8 mouse cellular contexts compared by ENCODE assay signal in the genomic region with DNA sequence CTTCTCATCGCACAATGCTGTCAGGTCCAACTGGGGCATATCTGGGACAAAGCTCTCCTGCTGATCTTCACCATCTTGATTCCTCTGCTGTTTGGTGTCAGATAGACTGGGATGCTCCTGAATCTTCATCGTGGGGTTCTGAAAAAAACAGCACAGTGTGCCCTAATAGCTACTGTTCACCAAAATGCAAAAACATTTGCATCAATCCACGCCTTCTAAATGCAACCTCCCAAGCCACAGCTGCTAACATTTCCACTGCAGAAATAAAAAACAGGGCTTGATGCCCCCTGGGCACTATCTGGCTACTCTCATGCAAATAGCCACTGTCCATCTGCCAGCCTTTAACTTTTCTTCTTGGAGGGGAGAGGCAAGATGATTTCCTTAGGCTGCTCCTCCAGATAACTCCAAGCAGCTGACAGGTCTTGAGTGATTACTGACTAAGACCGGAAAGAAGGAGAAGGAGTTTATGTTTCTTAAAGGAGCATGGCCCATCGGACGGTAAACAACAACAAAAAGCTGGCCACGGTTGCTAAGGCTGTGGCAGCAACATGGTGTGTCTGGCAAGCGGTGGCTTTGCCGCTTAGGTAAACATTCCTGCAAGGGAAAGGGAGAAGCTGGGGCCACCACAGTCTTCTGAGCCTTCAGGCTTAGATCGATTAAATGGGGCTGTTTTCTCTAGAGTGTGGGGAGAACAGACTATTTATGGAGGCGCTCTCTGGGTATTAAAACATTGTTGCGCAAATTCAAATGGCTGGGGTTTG. TPM values are rescaled to one million over a fixed set of nuclear protein-coding genes. Genes with fewer than 3 reads are reported as not detected.
DNase-seq lines count a peak whose midpoint lies in the region; ATAC-seq and TF ChIP-seq lines count a peak whose summit lies in the region.

No protein-coding gene starts in this region.

- no peak overlapping the region for H3K4me3 ChIP-seq in left cerebral cortex, adult 2 months
- H3K4me3 ChIP-seq in hindbrain, embryonic 11.5 days (ENCODE audit: low read depth, low read length): no peak overlapping the region
- H3K4me3 ChIP-seq in neural tube, embryonic 11.5 days (ENCODE audit: low read depth, low read length): no peak overlapping the region
- no peak overlapping the region for H3K4me3 ChIP-seq in liver, embryonic 12.5 days

- peak overlapping the region; percentile 69 for H3K27ac ChIP-seq in left cerebral cortex, adult 2 months
- 0 out of 2 replicates have a peak overlapping the region, but pooled peaks have one; percentile 20 for H3K27ac ChIP-seq in hindbrain, embryonic 11.5 days (ENCODE audit: low read depth, low read length)
- no peak overlapping the region for H3K27ac ChIP-seq in neural tube, embryonic 11.5 days (ENCODE audit: low read depth, low read length)
- no peak overlapping the region for H3K27ac ChIP-seq in liver, embryonic 12.5 days

- H3K36me3 ChIP-seq in hindbrain, embryonic 11.5 days (ENCODE audit: control insufficient read depth, insufficient read depth, low read length): no peaks in the 10 kb centered on the region
- no peaks in the 10 kb centered on the region for H3K36me3 ChIP-seq in neural tube, embryonic 11.5 days (ENCODE audit: control insufficient read depth, insufficient read depth, low read length)
- no peaks in the 10 kb centered on the region for H3K36me3 ChIP-seq in liver, embryonic 12.5 days

- no peak overlapping the region for H3K9ac ChIP-seq in hindbrain, embryonic 11.5 days (ENCODE audit: low read depth, low read length)
- no peak overlapping the region for H3K9ac ChIP-seq in neural tube, embryonic 11.5 days (ENCODE audit: low read length)
- no peak overlapping the region for H3K9ac ChIP-seq in liver, embryonic 12.5 days

- no peak for TF ChIP-seq CTCF in left cerebral cortex, adult 2 months (IDR thresholded peaks at IDR 0.05)

- H3K27me3 ChIP-seq in hindbrain, embryonic 11.5 days (ENCODE audit: control insufficient read depth, insufficient read depth, low read length): no peaks in the 10 kb centered on the region
- no peaks in the 10 kb centered on the region for H3K27me3 ChIP-seq in neural tube, embryonic 11.5 days (ENCODE audit: control insufficient read depth, insufficient read depth, low read length)
- no peaks in the 10 kb centered on the region for H3K27me3 ChIP-seq in liver, embryonic 12.5 days (replicated peaks)

- no peaks in the 10 kb centered on the region for H3K9me3 ChIP-seq in hindbrain, embryonic 11.5 days (ENCODE audit: control insufficient read depth, low read length)
- H3K9me3 ChIP-seq in neural tube, embryonic 11.5 days (ENCODE audit: control insufficient read depth, low read length): no peaks in the 10 kb centered on the region
- H3K9me3 ChIP-seq in liver, embryonic 12.5 days (replicated peaks): no peaks in the 10 kb centered on the region

- DNase-seq in left cerebral cortex, adult 2 months (ENCODE audit: extremely low spot score in 1 of 2, low spot score in 2 of 2): no peak
- DNase-seq in left cerebral cortex, adult 11 months (ENCODE audit: low spot score): no peak
- DNase-seq in cerebellum, postnatal 10 days: peak; percentile 71 to 78
- DNase-seq in hindbrain, embryonic 11.5 days (ENCODE audit: low spot score): peak; percentile 27
- DNase-seq in neural tube, embryonic 11.5 days (ENCODE audit: low spot score): peak; percentile 21
- DNase-seq in thymus, postnatal 25 days: no peak

- H3K4me1 ChIP-seq in hindbrain, embryonic 11.5 days (replicated peaks; ENCODE audit: control insufficient read depth, insufficient read depth, low read length): no peaks in the 10 kb centered on the region
- H3K4me1 ChIP-seq in neural tube, embryonic 11.5 days (ENCODE audit: control insufficient read depth, insufficient read depth, low read length): no peaks in the 10 kb centered on the region
- no peaks in the 10 kb centered on the region for H3K4me1 ChIP-seq in liver, embryonic 12.5 days

- intact Hi-C loops in left cerebral cortex, adult 2 months (cut with DNase I): no loop called here

- no peak overlapping the region; the same call in 1 of the 2 replicates for H3K4me2 ChIP-seq in hindbrain, embryonic 11.5 days (replicated peaks; ENCODE audit: low read depth, low read length)
- H3K4me2 ChIP-seq in neural tube, embryonic 11.5 days (ENCODE audit: low read depth): peak overlapping the region; percentile 1; the same call in 1 of the 2 replicates
- no peak overlapping the region for H3K4me2 ChIP-seq in liver, embryonic 12.5 days

- ATAC-seq in hindbrain, embryonic 11.5 days (ENCODE audit: low FRiP score): peak; percentile 86
- peak; percentile 55 for ATAC-seq in neural tube, embryonic 11.5 days (ENCODE audit: insufficient read depth, low FRiP score, low TSS enrichment)
- ATAC-seq in liver, embryonic 12.5 days: no peak
- ATAC-seq in erythroid progenitor cell, adult 5-6 weeks (replicated peaks; ENCODE audit: low FRiP score, poor library complexity, severe bottlenecking): no peak

- WGBS in hindbrain, embryonic 11.5 days: 32% methylated on average over 12 of the region's 12 CpGs
- 29% methylated on average over 12 of the region's 12 CpGs for WGBS in neural tube, embryonic 11.5 days
- 39% methylated on average over 12 of the region's 12 CpGs for WGBS in liver, embryonic 12.5 days (ENCODE audit: insufficient replicate concordance)

RNA-seq across cellular contexts. Expression of gene Nap1l5, which starts 58.4 kb away (rescaled TPM):
- 100 to 1,000 TPM; 337 to 344 TPM for total RNA-seq in left cerebral cortex, adult 2 months (2021)
- polyA plus RNA-seq in hindbrain, embryonic 11.5 days (2014; fragmentation: Nextera tagmentation; extraction: Ambion mirVana): 36.5 and 43.1 TPM in 2 replicates
- 27.5 and 30.7 TPM in 2 replicates for polyA plus RNA-seq in neural tube, embryonic 11.5 days (2014; fragmentation: Nextera tagmentation; extraction: Ambion mirVana)
- polyA plus RNA-seq in liver, embryonic 12.5 days (2016; fragmentation: Nextera tagmentation; extraction: Ambion mirVana): 0.31 and 0.38 TPM in 2 replicates
- not detected in 2 replicates for total RNA-seq in erythroid progenitor cell, adult 5-6 weeks (2015; ENCODE audit: low replicate concordance)
- not detected in 2 replicates for total RNA-seq in erythroid progenitor cell, adult 5-6 weeks (2017; ENCODE audit: low replicate concordance)

RNA-seq across cellular contexts. Expression of gene Fam13a, which starts 59.1 kb away (rescaled TPM):
- 10 to 100 TPM; 14.8 to 15.1 TPM for total RNA-seq in left cerebral cortex, adult 2 months (2021)
- 5.6 and 5.8 TPM in 2 replicates for polyA plus RNA-seq in hindbrain, embryonic 11.5 days (2014; fragmentation: Nextera tagmentation; extraction: Ambion mirVana)
- 3.8 and 4.7 TPM in 2 replicates for polyA plus RNA-seq in neural tube, embryonic 11.5 days (2014; fragmentation: Nextera tagmentation; extraction: Ambion mirVana)
- polyA plus RNA-seq in liver, embryonic 12.5 days (2016; fragmentation: Nextera tagmentation; extraction: Ambion mirVana): 0.54 and 1.0 TPM in 2 replicates
- 2.1 TPM in 1 of 2 replicates, not detected in the other for total RNA-seq in erythroid progenitor cell, adult 5-6 weeks (2015; ENCODE audit: low replicate concordance)
- not detected in 2 replicates for total RNA-seq in erythroid progenitor cell, adult 5-6 weeks (2017; ENCODE audit: low replicate concordance)

Comparison
In these comparisons a context has a peak if more than half of its experiments do, and no peak if none do; other contexts are left out.
1. DNase-seq: peak in cerebellum, postnatal 10 days (2 of 2), hindbrain, embryonic 11.5 days (single experiment) and neural tube, embryonic 11.5 days (single experiment); none in left cerebral cortex, adult 2 months (0 of 2), left cerebral cortex, adult 11 months (single experiment) and thymus, postnatal 25 days (single experiment).
2. H3K27ac ChIP-seq: peak in left cerebral cortex, adult 2 months (single experiment) and hindbrain, embryonic 11.5 days (single experiment); none in neural tube, embryonic 11.5 days (single experiment) and liver, embryonic 12.5 days (single experiment).
3. ATAC-seq: peak in hindbrain, embryonic 11.5 days (single experiment) and neural tube, embryonic 11.5 days (single experiment); none in liver, embryonic 12.5 days (single experiment) and erythroid progenitor cell, adult 5-6 weeks (single experiment).
4. RNA of gene Nap1l5, which starts 58.4 kb away (polyA plus RNA-seq): 36.5 to 43.1 TPM in hindbrain, embryonic 11.5 days and 27.5 to 30.7 TPM in neural tube, embryonic 11.5 days; 0.31 to 0.38 TPM in liver, embryonic 12.5 days; every median in the first group is over 10 times any median in the second.